Mouse (Mus musculus) layer of hippocampus, adult 9-10 months (tissue): Measurements from ENCODE around the gene Gpatch2.

Experiments
- DNase-seq: peaks from one replicate; pipeline ENCODE4 v3.0.0; 2022; ENCODE audit warnings: low spot score

Gpatch2 gene

DNA sequence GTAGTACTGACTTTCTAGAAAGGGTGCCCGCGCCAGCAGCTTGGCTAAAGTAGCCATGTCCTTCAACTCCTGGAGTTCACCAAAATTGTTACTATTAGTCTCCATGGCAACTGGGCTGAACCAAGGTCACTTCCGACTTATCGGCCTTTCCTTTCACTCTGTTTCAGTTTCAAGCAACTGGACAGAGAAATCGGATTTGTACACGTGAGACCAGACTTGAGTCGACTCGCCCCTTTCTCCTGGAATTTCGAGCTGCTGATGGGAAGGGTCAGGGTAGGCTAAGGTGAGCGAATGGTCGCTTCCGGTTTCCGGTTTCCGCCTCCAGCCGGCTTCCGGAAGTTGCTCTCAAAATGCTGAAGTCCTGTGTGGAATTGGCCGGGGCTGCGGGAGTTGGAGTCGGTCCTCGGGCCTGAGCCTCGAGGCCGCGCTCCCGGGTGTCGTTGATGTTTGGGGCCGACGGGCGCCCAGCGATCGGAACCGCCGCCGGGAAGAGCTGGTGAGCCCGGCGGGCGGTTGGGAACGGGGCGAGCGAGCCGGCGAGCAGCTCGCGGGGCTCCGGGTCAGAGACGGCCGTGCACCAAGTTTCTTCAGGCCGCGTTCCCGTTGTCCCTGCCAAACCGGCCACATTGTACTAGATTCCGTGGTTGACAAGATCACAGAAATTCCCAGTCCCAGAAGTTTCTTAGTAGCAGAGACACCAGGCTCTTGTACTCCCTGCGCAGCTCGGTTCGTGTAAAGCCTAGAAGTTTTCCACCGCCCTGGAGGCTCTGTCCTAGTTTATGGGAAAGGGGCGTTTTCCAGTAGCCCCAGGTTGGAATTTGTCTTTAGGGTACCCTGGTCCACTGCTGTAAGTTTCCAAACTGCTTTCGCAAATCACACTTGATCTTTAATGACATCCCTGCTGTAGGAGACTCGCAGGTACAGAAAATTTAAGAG, at the start of gene Gpatch2, which contains the start of gene Spata17:
Gpatch2 (plus strand) TSS at position 328 of the 936 bp plus-strand sequence.
Spata17 (minus strand) TSS at position 285 of the 936 bp plus-strand sequence.
- peak; percentile 37 for DNase-seq

DNA sequence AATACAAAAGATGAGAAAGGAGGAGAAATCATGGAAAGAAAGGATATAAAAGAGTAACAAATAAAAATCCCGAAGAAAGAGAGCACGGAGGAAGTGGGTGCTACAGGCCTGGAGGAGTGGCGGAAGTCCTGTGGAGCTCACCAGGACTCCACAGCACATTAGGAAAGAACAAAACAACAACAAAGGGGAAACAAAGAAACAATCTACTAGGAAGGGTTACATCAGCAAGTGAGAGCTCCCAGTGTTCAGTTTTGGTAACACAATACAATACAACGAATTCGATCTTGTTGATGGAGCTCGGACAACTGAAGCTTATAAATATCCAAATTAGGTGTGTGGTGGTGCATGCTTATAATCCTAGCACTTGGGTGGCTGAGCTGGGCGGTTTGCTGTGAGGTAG, 45.7 kb upstream of the Gpatch2 start:
- DNase-seq, result no peak

DNA sequence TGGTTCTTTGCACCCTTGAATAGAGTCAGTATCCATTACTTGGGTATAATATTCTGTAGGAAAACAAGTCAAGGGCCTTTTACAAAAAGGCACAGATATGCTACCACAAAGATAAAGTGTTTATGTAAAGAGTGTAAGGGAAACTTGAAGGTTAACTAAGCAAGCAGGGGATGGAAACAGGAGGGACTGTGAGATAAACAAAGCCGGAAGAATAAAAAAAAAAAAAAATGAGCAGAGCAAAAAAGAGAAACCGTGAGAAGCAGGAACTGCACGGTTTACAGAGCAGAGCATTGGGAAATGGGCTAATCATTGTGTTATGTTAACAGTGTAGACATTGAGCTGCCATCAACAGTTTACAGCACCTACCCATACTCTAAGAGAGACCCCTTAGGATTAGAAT, 44.9 kb upstream of the Gpatch2 start:
- DNase-seq, result no peak

DNA sequence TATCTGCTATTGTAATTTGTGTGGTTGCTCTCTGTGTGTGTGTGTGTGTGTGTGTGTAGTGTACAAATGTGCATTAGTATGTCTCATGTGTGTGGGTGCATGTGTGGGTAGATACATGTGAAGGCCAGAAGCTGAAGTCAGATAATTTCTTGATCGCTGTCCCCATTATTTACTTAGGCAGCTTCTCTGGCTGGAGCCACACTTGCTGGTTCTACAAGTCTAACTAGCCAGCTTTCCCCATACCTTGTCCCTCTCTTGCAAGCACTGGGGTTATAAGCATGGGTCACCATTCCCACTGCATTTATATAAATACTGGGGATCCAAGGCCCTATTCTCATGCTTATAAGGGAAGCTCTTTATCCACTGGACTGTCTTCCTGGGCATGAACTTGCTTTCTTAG, 39.3 kb upstream of the Gpatch2 start:
- DNase-seq, result no peak

DNA sequence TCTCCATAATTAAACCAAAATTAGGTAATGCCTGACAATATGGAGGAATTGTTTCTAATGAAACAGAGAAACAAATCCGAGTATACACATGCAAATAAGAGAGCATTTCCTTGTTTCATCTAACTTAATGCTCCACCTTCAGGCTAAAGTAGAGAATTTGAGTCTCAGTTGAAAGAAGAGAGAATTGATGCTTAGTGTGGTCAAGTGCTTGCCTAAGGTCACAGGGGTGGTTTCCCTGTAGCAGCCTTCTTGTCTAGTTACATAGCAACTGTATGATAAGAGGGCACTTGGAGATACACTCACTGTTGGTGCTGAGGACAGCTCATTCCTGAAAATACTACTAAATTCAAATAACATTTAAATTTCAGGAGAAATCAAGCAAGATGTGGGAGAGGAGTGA, 36.8 kb upstream of the Gpatch2 start:
- no peak for DNase-seq

DNA sequence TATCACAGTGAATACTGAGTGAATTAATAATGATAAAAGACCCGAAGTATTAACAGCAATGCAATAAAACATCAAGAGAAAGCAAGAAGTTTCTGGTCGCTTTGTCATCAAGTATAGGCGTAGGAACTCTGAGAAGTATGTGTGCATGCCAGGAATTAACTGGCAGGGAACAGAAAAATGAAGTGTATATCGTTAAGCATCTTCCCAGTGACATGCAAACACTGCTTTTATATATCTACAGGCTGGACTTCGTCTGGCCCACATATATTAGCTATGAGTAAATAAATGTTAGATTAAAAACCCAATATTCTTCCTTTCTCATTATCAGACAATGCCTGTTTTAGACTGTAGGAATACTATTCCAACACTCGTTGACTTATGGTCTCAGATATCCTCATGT, 9.8 kb upstream of the Gpatch2 start:
- DNase-seq, result no peak

DNA sequence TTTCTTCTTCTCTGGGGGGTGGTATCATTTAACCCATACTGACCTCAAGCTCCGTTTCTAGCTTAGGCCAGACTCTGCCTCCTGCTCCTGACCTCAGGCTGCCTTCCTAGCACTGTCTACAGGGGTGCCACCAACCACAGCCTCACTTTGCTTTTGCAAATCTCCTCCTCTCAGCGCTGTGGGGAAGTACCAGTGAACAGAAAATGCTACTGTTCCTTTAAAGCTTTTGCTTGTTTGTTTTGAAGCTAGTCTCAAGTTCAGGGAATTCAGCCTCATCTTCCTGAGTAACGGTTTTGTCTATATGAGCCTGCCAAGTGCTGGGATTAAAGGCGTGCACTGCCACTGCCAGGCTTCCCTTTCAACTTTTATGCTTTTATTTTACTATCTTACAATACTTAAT, 5.8 kb upstream of the Gpatch2 start:
- DNase-seq, result no peak

DNA sequence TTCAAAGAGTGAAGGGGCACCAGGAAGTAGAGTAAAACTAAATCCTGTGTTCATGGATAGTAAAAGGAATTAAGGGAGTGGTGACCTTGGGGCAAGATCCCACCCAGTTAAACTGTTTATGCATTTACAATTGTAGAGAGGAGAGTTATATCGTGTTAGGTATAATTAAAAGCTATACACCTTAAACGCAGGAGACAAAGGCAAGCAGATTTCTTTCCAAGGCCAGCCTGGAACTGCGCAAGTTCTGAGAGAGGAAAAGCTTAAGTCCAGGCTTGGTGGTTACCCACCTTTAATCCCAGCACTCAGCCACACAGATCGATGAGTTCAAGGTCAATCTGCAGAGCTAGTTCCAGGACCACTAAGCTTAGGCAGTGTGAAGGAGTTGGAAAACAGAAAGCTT, 4.6 kb upstream of the Gpatch2 start:
- no peak for DNase-seq

DNA sequence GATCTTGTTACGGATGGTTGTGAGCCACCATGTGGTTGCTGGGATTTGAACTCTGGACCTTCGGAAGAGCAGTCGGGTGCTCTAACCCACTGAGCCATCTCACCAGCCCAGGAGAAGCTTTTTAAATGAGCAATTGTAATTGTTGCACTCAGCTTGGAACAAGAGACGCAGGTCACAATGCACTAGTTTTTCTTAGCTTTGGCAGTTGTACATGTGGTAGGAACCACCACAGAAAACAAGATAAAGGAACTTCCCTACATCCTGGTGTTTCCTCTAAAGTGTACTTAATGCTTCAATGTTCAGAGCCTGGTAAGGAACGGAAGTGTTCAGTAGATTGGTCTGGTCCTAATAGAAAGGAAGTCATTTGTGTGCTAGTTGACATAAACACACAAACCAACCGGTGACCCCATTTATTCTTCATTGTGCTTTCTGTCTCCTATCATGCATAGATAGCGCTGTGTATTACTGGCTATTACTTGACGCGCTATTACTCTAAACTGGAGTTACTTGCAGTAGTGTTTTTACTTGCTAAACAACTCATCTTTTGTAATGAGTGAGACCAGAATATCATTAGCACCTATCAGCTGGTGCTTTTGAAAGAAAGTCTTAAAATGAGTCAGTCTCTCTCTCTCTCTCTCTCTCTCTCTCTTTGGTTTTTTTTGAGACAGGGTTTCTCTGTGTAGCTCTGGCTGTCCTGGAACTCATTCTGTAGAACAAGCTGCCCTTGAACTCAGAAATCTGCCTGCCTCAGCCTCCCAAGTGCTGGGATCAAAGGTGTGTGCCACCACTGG, 1.5 kb downstream of the Gpatch2 start:
- no peak for DNase-seq

DNA sequence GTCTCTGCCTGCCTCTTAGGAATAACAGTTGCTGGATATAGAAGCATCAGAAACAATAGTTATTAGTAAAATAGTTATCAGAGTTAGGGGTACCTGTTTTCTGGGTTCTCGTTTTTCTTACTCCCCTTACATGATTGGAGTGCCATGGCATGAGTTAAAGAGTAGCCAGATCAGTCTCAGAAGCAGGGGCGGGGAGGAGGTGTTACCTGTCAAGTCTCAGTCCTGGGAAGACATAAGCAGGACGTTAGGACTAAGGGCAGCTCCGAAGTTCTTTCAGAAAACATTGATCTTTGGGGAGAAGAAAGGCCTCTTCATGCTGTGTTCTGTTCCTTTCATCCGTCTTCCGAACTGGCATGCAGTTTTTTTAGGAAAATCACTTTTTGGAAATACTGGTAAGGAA, 5.4 kb downstream of the Gpatch2 start:
- DNase-seq, result no peak

DNA sequence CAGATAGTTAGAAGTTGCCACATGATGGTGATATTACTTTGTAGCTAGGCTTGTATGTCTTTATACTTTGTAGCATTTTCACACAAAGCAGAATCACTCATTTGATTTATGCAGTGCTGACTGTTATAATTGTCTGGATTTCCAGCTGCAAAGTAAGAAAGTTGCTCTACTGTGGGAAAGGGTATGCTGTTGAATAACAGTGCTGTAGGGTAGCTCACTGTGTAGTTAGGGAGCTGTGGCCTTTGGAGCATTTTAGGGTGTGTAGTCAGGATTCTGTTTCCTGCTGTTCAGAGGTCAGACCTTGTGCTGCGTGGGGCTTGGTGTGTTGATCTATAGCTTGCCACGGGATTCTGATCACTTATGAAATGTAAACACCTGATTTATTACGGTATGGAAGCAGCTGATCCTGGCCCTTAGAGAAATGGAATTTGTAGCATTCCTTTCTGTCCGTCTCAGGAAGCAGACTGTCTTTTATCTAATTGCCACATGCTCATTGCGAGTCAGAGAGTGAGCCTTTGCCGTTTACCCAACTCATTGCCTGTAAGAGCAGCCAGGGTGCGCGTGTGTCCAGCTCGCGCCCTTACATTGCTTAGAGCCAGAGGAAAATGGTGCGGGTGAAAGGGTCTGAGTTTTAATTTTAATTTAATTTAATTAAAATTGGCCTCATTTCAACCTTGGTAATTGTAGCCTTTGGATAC, 11.2 kb downstream of the Gpatch2 start:
- DNase-seq, result no peak

DNA sequence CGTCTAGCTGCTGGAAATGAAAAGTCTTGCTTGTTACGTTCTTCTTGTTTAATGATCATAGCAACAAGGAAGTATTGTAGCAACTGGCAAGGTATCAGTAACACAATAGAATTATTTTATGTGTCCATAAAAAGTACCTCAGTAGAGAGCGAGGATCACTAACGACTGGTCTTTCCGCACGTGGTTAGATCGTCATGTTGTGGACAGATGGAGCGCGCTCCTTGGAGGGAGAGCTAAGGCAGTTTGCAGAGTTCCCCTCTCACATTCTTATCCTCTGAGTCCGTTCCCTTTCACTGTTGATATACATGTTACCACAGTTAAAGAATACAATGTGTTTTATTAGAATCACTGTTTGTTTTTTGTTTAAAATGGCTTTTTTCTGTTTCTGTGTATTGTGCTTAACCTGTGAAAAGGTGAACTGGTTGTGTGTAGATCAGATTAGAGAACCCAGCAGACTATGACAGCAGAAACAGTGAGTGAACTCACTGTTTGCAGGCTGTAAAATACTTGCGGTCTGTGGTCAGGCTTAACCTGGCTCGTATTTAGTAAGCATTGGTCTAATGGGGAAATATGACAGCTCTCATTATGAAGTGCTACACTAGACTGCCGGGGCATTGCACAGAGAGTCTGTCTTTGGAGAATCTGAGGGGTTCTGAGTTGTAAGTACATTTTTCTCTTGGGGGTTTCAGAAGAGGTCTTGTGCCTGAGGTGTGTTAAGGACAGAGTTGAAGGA, 13.3 kb downstream of the Gpatch2 start:
- DNase-seq, result no peak

DNA sequence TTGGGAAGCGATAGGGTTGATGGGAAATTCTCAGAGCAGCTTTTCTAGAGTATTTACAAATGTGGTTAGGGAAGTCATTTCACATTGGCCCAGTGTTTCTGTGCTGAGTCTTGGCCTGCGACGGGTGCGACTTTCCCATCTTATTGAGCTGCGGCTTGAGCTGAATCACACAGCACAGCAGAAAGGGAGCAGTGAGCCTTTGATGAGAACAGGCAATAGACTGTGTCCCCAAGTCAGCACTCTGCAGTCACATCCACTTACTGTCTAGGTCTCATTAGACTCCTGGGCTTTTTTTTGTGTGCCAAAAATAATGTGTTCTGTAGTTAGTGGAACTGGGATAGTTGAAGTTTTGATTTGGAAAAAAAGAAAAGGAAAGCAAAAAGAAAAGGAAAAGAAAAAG, 14.9 kb downstream of the Gpatch2 start:
- DNase-seq, result no peak

DNA sequence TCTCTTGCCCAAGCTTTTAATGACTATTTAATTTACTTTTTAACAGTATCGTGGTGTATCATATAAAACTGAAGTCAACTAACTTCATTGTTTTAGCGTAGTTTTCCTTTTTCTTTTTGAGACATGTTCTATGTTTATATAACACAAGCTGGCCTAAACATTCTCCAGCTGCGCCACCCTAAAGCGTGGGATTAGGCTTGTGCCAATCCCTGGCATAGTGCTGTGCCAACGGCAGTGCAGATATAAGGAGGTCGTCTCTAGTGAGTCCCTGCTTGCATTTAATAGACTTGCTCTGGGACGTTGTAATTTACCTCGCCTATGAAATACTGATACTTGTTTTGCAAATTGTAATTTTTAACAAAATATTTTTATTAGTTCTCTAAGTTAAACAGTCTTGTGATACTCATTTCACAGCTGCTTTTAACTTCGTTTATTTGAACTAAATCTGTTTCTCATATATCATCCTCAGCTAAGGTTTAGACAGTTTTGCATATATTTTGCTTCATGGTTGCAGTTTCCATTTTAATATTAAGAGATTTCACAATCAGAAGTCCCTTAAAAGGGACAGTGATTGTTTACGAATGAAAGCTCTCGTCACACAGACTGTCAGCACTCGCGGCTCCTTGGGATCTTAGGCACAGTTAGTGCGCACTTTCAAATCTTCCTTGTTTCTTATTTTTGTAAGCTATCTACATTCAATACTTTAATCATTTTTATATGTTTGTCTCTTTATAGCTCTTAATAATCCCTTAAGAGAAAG, 17.1 kb downstream of the Gpatch2 start:
- DNase-seq, result no peak

DNA sequence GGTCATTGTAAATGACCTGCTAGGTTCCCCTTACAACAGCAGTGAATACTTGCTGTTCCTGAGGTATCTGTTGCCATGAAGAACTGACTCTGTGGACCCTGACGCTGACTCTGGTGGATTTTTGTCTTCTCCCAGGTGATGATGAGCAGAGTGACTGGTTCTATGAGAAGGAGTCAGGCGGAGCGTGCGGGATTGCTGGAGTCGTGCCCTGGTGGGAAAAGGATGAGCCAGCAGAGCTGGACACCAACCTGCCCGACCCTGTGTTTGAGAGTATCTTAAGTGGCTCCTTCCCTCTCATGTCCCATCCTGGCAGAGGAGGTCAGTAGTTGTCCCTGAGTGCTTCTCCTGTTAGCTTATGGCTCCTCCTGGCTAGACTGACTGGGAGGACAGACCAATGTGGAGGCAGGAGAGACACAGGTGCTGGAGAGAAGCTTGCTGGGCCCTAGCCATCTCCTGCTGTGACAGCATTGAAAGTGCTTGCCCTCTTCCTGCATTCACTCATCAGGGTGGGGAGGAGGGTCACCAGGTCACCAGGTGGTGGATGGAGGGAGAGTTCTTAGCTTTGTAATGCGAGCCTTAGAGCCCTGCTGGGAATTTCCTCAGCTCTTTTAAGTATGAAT, 17.8 kb downstream of the Gpatch2 start:
- no peak for DNase-seq

DNA sequence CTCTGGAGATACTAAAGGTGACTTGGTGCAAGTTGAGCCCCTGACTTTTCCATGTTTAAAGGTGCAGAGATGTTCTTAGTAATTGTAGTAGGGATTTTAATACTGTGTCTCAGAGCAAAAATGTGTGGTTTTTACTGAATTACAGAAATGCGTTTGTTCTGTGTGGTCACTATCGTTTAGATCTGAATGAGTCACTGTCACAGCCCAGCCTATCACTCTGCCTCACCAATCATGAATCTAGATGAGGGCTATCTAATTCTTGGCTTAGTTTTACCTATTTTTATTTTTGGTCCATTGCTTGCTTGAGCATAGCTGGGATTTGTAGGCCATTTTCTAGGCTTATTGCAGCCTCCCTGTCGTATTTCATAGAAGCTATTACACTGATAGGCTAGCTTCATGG, 19.9 kb downstream of the Gpatch2 start:
- no peak for DNase-seq

DNA sequence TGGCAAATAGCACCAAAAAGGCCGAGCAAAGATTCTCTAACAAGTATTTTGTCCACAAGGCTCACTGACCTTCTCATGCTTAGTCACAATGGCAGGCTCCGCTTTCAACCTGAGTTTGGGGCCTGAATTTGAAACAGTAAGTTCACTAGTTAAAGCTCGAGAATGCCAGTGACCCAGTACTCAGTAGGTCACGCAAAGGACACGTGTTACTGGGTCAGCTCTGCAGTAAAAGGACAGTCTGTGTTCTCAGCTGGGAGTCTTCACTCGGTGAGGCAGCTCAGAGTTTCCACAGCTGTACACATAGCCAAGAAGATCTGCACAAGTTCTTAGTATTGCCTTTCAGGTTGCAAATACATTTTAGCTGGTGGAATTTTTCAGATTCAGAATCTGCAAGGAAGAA, 21.0 kb downstream of the Gpatch2 start:
- no peak for DNase-seq

DNA sequence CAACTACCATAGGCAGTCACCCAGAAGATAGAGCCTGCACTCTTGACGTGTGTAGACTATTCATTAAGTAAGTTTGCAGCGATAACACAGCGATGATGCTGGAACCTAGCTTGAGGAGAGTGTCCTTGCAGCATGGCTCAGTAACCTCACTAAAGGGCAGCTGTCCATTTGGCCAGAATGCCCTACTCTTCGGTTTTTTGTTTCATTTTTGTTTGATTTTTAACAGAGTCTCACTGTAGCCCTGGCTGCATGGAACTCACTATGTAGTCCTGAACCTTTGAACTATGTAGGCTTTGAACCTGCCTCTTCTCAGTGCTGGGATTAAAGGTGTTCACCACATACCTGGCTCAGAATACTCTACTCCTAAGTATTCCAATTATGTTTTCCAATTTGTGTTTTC, 22.8 kb downstream of the Gpatch2 start:
- DNase-seq, result no peak

DNA sequence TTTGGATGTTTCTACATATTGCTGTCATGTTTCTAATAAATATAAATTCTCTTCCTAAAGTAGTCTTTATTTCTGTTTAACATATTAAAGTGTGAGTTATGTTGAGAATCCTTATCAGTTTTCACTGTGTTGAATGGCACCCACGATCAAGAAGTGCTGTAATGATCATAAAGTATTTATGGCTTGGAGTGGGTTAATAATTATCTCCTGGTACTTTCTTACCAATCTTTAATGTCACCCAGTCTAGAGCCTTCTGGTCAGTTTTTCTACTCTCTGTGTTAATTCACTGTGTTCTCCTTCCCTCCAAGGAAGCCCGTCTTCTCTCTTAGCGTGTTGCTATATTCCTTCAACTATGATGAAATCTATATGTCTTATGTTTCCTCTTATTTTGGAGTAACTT, 25.0 kb downstream of the Gpatch2 start:
- no peak for DNase-seq

DNA sequence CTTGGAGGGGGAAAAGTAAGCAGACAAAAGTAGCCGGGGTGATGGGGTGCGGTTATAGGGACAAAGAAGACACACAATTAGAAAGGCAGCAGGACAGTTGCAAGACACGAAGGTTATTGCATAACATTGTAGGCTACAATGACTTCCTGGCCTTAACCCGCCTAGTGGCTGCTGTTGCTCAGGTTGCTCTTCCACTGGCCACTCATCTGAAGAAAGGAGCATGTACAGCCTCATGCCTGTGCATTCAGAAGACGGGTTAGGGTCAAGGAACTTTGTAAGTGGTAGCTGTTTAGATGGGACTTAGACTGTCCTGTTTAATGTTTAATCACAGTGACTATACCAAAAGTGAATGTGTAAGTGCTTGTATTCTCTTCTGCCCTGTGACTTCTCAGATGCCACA, 26.0 kb downstream of the Gpatch2 start:
- DNase-seq, result no peak

DNA sequence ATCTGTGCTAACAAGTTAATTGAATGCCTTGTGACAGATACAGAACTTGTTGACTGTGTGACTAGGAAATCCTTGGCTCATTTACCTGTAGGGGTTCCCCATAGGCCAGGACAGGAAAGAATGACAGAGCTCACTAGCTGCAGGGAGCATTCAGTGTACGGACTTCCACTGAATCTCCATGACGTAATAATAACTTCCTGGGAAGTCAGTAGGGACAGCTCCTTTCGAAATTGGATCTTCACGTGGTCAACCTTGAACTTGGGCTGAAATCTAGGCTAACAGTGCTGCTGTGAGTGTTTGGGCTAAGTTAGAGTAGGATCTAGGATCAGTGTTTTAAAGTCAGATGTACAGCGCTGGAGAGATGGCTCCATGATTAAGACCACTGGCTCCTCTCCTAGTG, 29.4 kb downstream of the Gpatch2 start:
- no peak for DNase-seq
